Mouse (Mus musculus): ENCODE results near the gene Ank3. TPM values are rescaled to one million over a fixed set of nuclear protein-coding genes. Genes with fewer than 3 reads are reported as not detected.
"Not testable (repeated sequence)": the region's sequence is repeated elsewhere in the genome, so short reads cannot be mapped to it uniquely, and the experiment has no call there.

The Ank3 gene
- polyA plus RNA-seq, 2 experiments from 2014 or later, result 0.05 to 1.3 TPM

- ATAC-seq, result no peak
Measured at GRCm38 (mm10) chr10:69858897-69859605, 460.5 kb downstream of the Ank3 start.

GRCm38 (mm10) chr10:69859848-69860479 is 461.4 kb downstream of the Ank3 start:
- no peak for ATAC-seq

GRCm38 (mm10) chr10:69862829-69863228 is 464.3 kb downstream of the Ank3 start:
- ATAC-seq, result no peak

GRCm38 (mm10) chr10:69870348-69870747 is 471.8 kb downstream of the Ank3 start:
- ATAC-seq, result no peak

GRCm38 (mm10) chr10:69870947-69871346 is 472.4 kb downstream of the Ank3 start:
- ATAC-seq, result no peak

- no peak for ATAC-seq
Measured at GRCm38 (mm10) chr10:69872182-69872741, 473.7 kb downstream of the Ank3 start.

- ATAC-seq, result no peak
Measured at GRCm38 (mm10) chr10:69872892-69873291, 474.3 kb downstream of the Ank3 start.

GRCm38 (mm10) chr10:69874806-69875205 is 476.2 kb downstream of the Ank3 start:
- no peak for ATAC-seq

GRCm38 (mm10) chr10:69883935-69884680 is 485.5 kb downstream of the Ank3 start:
- ATAC-seq, result no peak

GRCm38 (mm10) chr10:69888399-69888798 is 489.8 kb downstream of the Ank3 start:
- ATAC-seq, result peak; percentile 32

GRCm38 (mm10) chr10:69889779-69890178 is 491.2 kb downstream of the Ank3 start:
- no peak for ATAC-seq

GRCm38 (mm10) chr10:69890389-69890985 is 491.9 kb downstream of the Ank3 start:
- no peak for ATAC-seq

- ATAC-seq, result no peak
Measured at GRCm38 (mm10) chr10:69892162-69892561, 493.6 kb downstream of the Ank3 start.

GRCm38 (mm10) chr10:69895606-69896005 is 497.0 kb downstream of the Ank3 start:
- no peak for ATAC-seq

GRCm38 (mm10) chr10:69897927-69898326 is 499.4 kb downstream of the Ank3 start:
- ATAC-seq, result no peak

GRCm38 (mm10) chr10:69898821-69899220 is 500.2 kb downstream of the Ank3 start:
- no peak for ATAC-seq

- no peak for ATAC-seq
Measured at GRCm38 (mm10) chr10:69899788-69900187, 501.2 kb downstream of the Ank3 start.

GRCm38 (mm10) chr10:69902024-69902423 is 503.5 kb downstream of the Ank3 start:
- no peak for ATAC-seq

- ATAC-seq, result no peak
Measured at GRCm38 (mm10) chr10:69904321-69904720, 505.7 kb downstream of the Ank3 start.

- no peak for ATAC-seq
Measured at GRCm38 (mm10) chr10:69907795-69908764, 509.5 kb downstream of the Ank3 start.

- ATAC-seq, result no peak
Measured at GRCm38 (mm10) chr10:69909856-69910255, 511.3 kb downstream of the Ank3 start.

- not testable (repeated sequence) for ATAC-seq
Measured at GRCm38 (mm10) chr10:69910304-69910703, 511.7 kb downstream of the Ank3 start.

All from activated CD4-positive, CD25-positive, alpha-beta regulatory T cell, adult 4 months (primary cell).